Mouse (Mus musculus) C2C12 (cell line): ENCODE measurements at regions not wholly inside any gene's neighbourhood (a gene's known extent, or its start where the extent isn't known, plus 50 kb on each side); places are given as distances from the start of the nearest gene placed in this dataset.

ENCODE experiments used
- CTCF ChIP-seq: IDR thresholded peaks from one replicate; pipeline ENCODE4 v1.5.1; 2011; ENCODE audit not compliant: control insufficient read depth, insufficient read depth, insufficient read length
- MYOD1 ChIP-seq: IDR thresholded peaks from one replicate; pipeline ENCODE4 v1.6.1; 2011; ENCODE audit warnings: low read depth; ENCODE audit not compliant: control insufficient read depth, insufficient read length

DNA sequence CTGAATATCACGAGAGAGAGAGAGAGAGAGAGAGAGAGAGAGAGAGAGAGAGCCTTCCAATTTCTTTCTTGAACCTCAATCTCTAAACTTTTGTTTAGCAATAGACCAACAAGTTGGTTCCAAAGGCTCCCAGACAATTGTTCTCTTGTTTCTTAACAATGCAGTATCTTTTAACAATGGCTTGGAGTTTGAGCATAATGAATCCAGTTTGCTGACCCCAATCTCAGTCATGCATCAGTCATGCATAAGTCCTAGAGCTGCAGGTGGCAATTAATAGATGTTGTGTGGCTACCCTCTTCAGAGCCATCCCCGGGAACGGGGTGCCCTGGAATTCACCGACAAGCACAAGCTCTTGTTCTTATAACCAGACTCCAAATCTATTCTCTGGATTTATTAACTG, 991.0 kb downstream of the Car8 start:
- no peak for TF ChIP-seq CTCF
- TF ChIP-seq MYOD1 = no peak
